Mouse (Mus musculus) thymus, postnatal 0 days (tissue): ENCODE data around the gene Snx29. TPM values are rescaled to one million over a fixed set of nuclear protein-coding genes. Genes with fewer than 3 reads are reported as not detected.
"Not testable (repeated sequence)": the region's sequence is repeated elsewhere in the genome, so short reads cannot be mapped to it uniquely, and the experiment has no call there.

Source experiments
- DNase-seq: peaks from one replicate; pipeline ENCODE4 v3.0.0-alpha.2; 2015; ENCODE audit warnings: low spot score
- polyA plus RNA-seq: library from polyadenylated mRNA; unstranded; fragments of >200 nt; fragmentation: Nextera tagmentation; extraction: Ambion mirVana; gene quantifications from 2 replicates; pipeline ENCODE4 v1.2.1, GENCODE M21; 2015

The Snx29 gene
- polyA plus RNA-seq, 1 experiment from 2014 or later: 11.4 TPM

DNA sequence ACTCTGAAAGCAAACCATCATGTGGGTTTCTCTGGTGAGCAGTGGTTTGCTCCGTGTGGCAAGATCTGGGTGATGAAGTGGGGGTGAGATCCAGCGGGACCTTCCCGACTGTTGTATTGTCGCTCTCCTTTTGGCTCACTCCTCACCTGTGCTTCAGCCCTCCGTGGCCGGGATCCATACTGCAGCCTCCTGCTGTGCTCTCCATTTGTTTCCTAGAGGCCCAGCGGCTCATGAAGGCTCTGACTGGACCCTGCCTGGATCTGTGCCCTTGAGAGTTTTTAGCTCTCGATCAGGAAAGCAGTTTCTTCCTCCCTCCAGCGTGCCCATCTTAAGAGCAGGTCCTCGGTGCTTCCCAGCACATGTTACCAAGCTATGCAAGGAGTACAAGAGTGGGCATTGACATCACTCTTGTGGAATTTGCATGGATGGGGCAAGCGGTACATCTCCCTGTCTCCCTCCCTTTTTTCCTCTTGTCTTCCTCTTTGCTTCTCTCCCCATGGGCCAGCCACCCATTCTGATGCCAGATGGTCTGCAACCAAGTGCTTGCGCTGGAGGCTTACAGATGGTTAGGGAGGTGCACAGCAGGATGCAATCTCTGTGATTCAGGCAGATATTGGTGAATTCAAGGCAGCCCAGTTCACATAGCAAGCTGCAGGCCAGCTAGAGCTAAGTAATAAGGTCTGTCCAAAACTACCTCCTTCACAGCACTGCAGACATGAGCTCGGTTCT lies 207.9 kb downstream of the Snx29 start:
- DNase-seq: no peak

DNA sequence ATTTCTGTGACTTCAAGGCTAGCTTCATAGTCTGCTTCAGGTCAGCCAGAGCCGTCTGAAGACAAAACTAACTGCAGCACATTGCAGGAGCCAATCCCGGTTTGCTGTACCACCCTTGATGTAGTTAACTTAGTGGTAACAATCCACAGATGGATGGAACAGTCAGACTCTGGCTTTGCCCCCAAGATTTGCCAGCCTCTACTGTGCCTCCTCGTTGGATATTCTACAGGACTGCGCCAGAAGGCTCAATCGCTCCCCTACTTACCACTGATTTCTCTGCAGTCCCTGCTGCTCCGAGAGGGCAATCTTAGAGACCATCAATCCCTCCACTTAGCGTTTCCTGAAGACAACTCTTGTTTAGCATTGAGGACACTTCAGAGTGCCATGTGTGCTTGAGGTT lies 208.7 kb downstream of the Snx29 start:
- DNase-seq: no peak

DNA sequence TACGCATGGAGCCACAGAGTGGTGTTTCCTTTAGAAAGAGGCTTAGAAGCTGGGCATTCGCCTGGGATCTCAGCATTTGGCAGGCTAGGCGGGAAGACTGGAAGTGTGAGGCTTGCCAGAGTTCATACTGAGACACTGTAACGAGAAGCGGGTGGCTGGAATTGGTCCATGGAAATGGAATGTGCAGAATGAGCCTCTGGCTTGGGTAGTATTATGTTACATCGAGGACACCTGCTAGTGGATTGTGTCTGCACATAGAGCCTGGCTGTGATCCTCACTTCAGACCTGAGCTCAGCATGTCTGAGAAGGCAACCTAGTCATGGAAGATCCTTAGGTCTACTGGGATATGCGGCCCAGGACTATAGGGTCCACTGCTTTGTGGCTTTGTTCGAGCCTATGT lies 209.9 kb downstream of the Snx29 start:
- no peak for DNase-seq

DNA sequence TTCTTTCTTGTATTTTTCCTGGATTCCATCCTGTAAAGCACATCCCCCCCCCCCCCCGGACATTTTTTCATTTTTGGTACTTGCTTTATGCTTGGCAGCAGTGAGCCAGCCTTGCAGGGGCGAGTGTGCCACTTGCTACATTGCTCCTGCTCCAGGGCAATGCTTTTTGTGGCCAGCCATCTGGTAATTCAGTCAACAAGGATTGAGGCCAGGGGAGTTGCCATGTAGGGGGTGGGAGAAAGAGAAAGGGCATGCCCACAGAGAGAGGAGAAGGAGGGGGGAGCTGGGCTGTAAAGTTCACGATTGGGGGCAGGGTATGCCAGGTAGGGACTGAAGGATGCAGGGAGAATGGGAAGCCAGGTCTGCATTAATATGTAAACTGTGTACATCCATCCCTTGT lies 210.7 kb downstream of the Snx29 start:
- DNase-seq: no peak

DNA sequence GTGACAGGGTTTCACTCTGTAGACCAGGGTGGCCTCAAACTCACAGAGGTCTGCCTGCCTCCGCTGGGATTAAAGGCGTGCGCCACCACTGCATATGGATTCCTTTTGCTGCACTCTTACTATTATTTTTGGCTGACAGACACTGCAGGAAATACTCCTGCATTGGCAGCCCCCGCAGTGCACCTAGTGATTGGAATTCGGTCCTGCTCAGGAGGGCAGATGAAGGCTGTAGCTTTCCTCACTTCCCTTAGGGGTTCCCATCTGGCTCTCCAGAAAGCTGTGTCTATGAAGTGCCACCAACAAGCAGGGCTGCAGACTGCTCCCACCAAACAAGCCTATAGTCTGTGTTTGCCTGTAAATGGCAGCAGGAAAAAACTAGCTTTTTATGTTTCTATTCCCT lies 215.0 kb downstream of the Snx29 start:
- no peak for DNase-seq

DNA sequence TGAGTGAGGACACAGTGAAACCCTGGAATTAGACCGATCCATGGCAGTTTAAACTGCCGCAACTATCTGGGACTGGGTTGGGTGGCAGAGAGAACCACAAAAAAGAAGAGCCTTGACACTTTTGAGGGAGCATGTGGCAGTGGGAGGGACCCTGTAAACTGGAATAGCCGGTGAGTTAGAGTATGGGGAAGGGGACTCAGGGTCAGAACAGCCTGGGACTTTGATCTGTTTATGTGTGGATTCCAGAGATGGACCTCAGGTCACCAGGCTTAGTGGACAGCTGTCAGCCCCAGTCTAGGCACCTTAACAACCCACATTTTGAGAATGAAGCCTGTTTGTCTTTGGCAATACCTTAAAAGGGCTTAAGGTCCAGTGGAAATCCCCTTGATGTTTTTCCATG lies 215.5 kb downstream of the Snx29 start:
- no peak for DNase-seq

DNA sequence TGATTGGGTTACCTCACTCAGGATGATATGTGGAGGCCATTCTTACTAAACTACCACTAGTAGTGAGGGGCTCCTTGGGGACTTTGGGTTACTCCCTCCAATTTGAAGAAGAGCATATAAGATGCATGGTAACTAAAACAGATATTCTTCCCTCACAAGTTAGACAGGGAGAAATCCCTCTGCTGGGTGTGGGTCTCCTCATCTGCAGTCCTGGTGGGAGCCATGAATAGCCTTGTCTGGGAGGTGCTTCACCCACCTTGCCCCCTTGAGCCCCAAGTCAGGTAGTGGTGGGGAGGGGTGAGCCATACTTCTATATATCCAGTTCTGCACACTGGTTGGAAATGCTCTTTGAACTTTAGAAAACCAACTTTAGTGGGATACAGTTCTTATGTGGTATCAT lies 218.3 kb downstream of the Snx29 start:
- DNase-seq: no peak

DNA sequence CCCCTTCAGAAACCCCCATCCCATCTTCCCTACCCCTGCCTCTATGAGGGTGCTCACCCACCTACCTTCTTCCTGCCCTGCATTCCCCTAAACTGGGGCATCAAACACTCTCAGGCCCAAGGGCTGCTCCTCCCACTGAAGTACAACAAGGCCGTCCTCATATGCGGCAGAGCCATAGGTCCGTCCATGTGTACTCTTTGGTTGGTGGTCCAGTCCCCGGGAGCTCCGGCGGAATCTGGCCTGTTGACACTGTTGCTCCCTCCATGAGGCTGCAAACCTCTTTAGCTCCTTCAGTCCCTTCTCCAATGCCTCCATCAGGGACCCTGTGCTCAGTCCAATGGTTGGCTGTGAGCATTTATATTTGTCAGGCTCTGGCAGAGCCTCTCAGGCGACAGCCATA lies 219.1 kb downstream of the Snx29 start:
- DNase-seq: no peak

DNA sequence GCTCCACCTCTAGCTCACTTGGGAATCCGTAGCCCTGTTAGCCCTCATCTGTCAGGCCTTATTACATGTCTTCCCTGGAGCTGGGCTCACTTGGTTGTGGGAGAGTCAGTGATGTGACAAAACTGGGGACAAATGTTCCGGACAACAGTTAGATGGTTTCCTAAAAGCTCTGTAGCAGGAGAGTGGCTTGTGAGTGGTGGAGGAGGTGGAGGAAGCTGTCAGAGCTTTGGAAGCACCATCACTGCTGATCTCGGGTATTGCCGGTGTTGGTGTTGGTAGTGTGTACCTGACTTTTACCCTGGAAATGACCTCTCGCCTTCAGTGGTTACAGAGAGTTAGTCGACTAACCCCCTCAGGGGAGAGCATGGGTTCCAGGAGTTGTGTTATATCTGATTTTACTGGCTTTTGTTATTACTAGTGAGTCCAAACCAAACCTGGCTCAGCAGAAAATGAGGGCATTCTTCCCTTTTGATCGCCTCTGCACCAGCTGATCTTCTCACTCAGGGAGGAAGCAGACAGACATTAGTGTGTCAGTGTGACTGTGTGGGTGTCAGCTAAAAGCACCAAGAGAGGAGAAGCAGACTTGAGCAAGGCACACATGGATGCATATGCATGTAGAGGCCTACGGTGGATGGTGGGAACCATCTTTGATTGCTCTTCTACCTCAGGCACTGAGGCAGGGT lies 227.5 kb downstream of the Snx29 start:
- no peak for DNase-seq

DNA sequence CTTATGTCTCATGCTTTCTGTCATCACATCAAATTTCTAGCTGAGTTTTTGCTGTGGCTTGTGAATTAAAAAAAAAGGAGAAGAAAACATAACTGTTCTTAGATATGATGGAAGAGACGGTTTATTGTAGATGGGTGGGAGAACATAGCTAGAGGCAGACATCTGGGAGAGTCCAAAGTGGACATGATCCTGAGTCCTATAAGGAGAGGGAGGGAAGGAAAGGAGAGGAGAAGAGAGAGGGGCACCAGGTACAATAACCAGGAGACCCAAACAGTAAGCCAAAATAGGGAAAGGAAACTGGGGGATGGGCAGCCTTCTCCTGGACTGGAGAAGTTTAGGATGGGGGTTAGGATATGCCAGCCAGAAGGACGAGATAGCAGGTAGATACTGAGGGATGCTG lies 239.0 kb downstream of the Snx29 start:
- no peak for DNase-seq

DNA sequence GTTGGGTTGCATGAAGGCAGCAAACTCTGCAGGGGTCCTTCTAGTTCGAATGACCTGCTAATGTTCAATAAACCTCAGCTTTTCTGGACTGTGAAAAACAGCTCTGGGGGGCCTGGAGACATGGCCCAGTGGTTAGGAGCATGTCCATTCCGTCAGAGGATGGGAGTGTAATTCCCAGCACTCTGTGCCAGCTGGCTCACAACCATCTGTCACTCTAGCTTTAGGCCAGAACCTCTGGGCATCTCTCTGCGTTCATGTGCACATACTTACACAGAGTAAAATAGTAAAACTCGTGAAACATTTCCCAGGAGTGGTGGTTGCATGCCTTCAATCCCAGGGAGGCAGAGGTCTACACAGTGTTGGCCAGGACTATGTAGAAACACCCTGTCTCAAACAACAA lies 241.1 kb downstream of the Snx29 start:
- DNase-seq: no peak

DNA sequence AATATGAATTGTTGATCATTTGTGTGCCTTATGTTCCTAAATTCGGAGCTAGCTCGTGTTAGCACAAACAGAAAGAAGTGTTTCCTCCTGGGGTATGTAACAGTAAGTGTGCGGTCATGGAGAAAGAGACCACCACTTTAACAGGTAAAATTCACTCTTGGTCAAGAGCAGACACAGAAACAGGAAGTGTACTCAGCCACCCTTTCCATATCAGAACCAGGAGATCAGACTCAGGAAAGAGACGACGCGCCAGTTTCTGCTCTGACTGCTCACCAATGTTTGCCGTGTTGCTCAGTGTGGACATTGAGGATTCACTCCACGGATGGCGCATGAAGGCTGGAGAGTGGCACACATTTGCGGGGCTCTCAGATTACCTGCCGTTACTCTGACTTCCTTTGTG lies 242.4 kb downstream of the Snx29 start:
- DNase-seq: peak; percentile 30

DNA sequence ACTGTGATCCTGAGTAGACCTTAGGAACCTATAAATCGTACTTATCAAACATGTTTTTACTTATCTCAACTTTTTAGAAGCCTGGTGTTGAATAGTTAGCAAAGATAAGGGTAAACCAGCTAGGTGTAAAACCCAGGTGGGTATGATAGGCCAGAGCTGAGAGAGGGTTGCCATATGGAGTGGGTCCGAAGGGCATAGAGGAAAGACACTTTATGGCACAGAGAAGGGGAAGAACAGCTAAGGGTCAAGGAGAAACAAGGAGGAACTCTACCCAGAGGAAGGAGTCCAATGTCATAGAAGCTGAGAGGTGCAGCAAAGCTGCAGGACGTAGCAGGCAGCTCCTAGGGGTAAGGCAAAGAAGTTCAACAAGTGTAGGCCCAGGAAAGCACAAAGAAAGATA lies 244.9 kb downstream of the Snx29 start:
- no peak for DNase-seq

DNA sequence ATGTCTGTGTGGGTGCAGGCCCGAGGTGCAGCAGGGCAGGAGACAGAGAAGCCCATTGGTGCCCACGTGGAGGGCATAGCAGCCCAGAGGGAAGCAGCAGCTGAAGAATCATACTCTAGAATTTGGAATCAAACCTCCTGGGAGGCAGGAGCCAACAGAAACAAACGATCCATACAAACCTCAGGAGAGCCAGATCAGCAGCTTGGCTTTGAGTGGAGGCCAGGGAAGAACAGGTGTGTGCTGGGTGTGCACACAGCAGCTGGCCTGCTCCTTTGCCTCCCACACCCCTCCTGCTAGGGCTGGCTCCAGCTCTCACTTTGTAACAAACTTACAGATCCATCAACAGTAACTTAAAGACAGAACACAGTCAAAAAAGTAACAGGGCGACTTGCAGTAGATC lies 245.4 kb downstream of the Snx29 start:
- DNase-seq: no peak

DNA sequence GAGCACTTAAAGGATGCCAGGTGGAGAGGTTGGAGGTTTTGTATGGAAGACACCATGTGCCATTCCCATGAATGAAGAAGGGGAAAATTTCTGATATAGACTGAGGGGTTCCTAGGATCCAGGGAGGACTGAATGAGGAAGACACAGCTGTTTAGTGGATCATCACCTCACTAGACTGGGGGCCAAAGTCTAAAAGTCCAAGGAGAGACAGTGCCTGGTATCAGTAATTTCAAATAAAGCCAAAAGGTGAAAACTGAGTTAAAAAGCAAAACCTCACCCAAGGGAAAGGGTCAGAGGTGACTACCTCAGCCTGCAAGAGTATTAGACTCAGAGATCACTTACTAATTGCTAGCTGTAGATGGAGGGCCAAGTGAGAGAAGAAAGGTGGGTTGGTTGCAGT lies 245.9 kb downstream of the Snx29 start:
- no peak for DNase-seq

DNA sequence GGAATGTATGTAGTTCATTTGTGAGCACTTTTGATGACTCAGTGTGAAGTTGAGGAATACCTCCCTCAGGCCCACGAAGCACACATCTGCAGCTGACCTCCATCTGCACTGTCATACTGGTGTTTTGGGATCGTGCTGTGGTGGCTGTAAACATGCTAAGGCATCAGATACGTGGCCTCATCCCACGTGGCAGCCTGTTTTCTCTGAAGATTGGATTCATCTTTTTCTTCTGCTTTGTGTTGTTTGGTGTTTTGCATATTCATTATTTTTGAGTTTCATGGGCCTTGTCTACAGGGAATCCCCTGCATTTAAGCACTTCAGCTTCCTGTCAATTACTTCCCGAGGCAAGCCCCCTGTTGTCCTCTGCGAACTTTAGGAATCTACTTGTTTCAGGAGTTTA lies 246.4 kb downstream of the Snx29 start:
- no peak for DNase-seq

DNA sequence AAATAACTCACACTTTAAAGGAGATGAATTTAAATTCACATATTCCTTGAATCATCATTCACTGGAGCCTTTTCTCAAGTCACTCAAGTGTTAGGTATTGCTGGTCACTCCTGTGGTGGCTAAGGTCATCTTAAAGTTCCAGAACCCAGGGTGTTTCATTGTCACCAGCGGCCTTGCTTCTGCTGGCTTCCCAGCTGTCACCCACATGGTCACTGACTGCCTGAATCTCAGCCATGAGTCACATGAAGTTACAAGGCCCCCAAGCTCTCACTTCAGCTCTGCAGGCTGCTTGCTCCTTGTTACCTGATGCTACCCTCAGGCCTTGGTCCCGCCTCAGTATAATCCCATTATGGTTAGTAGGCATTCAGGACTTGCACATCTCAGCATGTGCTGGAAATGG lies 247.4 kb downstream of the Snx29 start:
- DNase-seq: no peak

DNA sequence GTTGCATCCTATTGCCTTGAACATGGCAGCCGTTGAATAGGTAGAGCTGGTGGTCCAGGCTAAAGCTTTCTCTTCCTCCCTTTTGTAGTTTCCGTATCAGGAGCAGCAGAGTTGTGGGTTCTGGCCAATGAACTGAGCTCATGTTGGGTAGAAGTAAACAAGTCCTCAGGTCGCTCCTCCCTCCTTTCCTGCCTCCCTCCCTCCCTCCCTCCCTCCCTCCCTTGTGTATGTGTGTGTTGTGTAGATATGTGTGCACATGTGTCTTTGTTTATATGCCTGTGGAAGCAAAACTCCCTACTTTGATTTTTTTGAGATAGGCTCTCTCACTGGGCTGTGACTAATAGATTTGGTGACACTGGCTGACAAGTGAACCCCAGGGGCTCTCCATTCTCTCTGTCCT lies 251.8 kb downstream of the Snx29 start:
- DNase-seq: no peak

DNA sequence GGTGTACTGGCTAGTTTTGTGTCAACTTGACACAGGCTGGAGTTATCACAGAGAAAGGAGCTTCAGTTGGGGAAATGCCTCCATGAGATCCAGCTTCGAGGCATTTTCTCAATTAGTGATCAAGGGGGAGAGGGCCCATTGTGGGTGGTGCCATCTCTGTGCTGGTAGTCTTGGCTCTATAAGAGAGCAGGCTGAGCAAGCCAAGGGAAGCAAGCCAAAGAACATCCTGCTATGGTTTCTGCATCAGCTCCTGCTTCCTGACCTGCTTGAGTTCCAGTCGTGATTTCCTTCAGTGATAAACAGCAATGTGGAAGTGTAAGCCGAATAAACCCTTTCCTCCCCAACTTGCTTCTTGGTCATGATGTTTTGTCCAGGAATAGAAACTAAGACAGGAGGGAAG lies 253.0 kb downstream of the Snx29 start:
- not testable (repeated sequence) for DNase-seq

DNA sequence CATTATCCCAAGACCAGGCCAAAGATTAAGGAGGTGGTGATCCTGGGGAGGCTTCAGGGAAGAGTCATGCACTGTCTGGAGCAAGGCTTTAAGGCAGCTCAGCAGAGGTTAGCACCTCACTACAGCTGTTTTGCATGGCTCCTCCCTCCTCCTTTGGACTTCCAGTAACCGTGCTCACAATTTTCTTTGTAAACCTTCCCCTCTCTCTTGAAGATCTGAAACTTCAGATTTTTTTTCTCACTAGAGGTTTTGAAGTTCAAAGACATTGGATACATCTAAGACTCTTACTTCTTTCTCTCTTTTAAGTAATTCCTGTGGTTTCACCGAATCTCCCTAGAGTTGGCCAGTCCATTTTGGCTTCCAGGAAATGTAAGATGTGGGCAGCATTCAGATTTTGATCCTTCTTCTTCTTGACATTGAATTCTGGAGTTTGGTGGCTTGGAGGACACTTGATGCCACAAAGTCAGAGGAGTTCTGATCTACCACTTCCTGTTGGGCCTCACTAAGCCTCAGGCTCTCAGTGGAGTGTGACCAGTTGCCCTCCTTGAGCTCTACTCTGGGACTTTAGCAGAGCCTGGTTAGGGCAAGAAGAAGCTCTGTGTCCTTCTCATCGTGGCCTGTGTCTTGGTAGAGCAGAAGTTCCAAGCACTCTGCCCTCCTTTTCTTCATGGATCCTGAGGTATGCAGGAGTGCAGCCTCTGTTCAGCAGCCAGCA lies 255.0 kb downstream of the Snx29 start:
- peak; percentile 45 for DNase-seq

DNA sequence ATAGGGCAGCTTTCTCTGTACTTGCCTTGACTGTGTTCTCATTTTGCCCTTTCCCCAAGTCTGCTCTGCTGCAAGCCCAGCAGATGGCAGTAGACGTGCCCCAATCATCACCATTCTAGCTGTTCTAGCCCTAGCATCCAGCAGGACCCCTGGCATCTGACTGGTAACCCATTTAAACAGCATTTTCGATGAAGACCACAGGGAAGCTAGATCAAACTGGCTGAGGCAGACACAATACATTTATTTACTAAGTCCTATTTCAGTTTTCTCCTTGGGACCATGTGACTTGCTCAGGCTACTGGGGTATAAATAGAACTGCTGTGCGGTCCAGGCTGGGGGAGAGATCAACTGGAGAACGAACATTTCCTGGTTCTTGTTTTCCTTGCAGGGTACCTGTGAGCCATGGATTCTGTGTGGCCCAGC lies 257.0 kb downstream of the Snx29 start:
- DNase-seq: peak; percentile 42

DNA sequence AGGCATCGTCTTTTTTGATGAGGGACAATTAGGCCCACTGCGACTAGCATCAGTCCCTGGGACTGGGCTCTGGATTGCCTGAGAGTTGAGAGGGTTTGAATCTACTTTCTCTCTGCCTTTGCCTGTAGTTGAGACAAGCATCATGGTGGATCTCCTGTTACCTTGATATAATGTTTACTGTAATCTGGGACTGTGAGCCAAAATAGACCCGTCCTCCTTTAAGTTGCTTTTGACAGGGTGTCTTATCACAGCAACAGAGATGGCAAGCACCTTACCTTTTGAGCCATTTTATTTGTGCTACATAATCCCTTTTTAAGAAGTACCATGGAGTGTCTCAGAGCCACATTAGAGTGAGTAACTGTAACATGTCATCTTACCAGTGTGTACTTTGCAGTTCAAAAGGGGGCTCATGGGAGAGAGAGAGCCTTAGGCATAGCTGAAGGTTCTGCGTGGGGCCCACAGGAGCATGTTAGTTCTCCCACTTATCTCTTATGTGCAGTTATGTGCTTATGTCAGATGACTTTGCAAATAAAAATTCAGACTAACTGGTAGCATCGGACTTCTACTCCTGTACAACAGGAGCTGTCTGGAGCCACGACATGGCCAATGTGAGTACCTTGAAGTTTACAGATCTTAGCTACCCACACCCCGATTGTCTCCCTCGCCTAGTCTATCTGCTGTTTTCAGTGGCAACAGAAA lies 261.4 kb downstream of the Snx29 start:
- DNase-seq: no peak
